Mouse (Mus musculus) C2C12 (cell line): ENCODE data around the gene Zfp157. TPM values are rescaled to one million over a fixed set of nuclear protein-coding genes. Genes with fewer than 3 reads are reported as not detected.

Source experiments
- polyA plus RNA-seq: library from polyadenylated mRNA; unstranded; fragments of >200 nt; fragmentation: generic; extraction: Trizol; gene quantifications from one replicate; pipeline ENCODE4 v1.2.1, GENCODE M21; 2012; ENCODE audit warnings: missing spikeins

The Zfp157 gene
- polyA plus RNA-seq, 1 experiment: 2.0 TPM

Other genes with a start within 250 kb of the Zfp157 start
- gene Mblac1, start 247.2 kb upstream of the Zfp157 start, polyA plus RNA-seq: 2.5 TPM
- gene Nxpe5, start 215.6 kb upstream of the Zfp157 start, polyA plus RNA-seq: not detected
- 72.8 TPM for gene Lamtor4, start 186.0 kb upstream of the Zfp157 start, polyA plus RNA-seq
- gene BC037034, start 177.4 kb upstream of the Zfp157 start, polyA plus RNA-seq: 6.8 TPM
- gene Gal3st4, start 168.6 kb upstream of the Zfp157 start, polyA plus RNA-seq: 0.08 TPM
- gene Gm43720, start 161.5 kb upstream of the Zfp157 start, polyA plus RNA-seq: not detected
- 0.60 TPM for gene Gpc2, start 161.5 kb upstream of the Zfp157 start, polyA plus RNA-seq
- gene Stag3, start 161.2 kb upstream of the Zfp157 start, polyA plus RNA-seq: 0.05 TPM
- gene Pvrig, start 99.5 kb upstream of the Zfp157 start, polyA plus RNA-seq: 0.19 TPM
- gene 1700123K08Rik, start 123.2 kb downstream of the Zfp157 start, polyA plus RNA-seq: not detected
- gene Zfp68, start 178.3 kb downstream of the Zfp157 start, polyA plus RNA-seq: 4.9 TPM
- 0.88 TPM for gene A430033K04Rik, start 181.4 kb downstream of the Zfp157 start, polyA plus RNA-seq